Mouse (Mus musculus) CH12.LX (cell line): Measurements from ENCODE around the gene Irf4.

Experiments used
- CTCF ChIP-seq, 2 experiments: IDR thresholded peaks in 1 of 2; conservative IDR thresholded peaks in 1 of 2; 2 replicates each; pipeline ENCODE4 v1.5.1; 2011 to 2012; ENCODE audit warnings: low read depth in 2 of 2, low read length in 2 of 2, improper control_type of control experiment in 1 of 2, inconsistent platforms in 1 of 2, mild to moderate bottlenecking in 1 of 2, moderate library complexity in 1 of 2
- ETS1 ChIP-seq: conservative IDR thresholded peaks from 2 replicates; pipeline ENCODE4 v1.6.1; 2012; ENCODE audit warnings: low read depth, mild to moderate bottlenecking, inconsistent platforms, low read length, improper control_type of control experiment, moderate library complexity
- MAFK ChIP-seq: IDR thresholded peaks from 2 replicates; pipeline ENCODE4 v1.6.1; 2011; ENCODE audit warnings: low read length, improper control_type of control experiment; ENCODE audit not compliant: insufficient replicate concordance
- POLR2A ChIP-seq: IDR thresholded peaks from 2 replicates; pipeline ENCODE4 v1.6.1; 2011; ENCODE audit warnings: low read depth, mild to moderate bottlenecking, improper control_type of control experiment, low read length
- RAD21 ChIP-seq: IDR thresholded peaks from 2 replicates; pipeline ENCODE4 v1.6.1; 2011; ENCODE audit warnings: low read depth, mild to moderate bottlenecking, low read length, improper control_type of control experiment, moderate library complexity
- ZMIZ1 ChIP-seq: IDR thresholded peaks from 2 replicates; pipeline ENCODE4 v1.6.1; 2012; ENCODE audit warnings: low read depth, mild to moderate bottlenecking, inconsistent platforms, low read length, improper control_type of control experiment

DNA sequence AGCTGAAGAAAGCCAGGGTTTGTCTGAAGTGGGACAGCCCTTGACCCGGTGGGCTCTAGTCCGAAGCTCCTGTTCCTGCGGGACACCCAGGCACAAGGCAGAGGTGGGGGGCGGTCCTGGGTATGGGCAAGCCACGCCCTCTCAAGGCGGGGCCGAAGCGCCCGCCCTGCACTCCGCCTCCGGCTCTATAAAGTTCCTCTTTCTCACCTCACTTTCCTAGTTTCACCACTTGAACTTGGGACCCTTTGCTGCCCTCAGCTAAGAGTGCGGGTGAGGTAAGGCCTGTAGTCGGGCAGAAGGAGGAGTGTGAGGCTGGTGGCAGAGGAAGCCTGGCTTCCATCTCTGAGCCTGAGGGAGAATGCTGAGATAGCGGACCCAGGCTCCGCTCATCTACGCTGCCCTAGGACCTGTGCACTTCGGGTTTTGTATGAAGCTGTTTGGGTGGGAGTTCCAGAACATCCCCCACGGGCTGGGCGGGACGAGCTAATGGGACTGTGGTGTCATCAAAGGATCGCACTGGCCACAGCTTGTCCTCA, at the start of gene Irf4:
- TF ChIP-seq POLR2A (peak; percentile 100), RAD21 (no peak; the same call in 1 of the 2 replicates), ZMIZ1 (peak; percentile 99), CTCF (conservative IDR thresholded peaks at IDR 0.05 in 1 of 2, IDR thresholded peaks at IDR 0.05 in 1 of 2; ENCODE audit: low read depth in 2 of 2, low read length in 2 of 2) (no peak), MAFK (no peak), ETS1 (no peak)
